Mouse (Mus musculus) G1E (cell line): ENCODE measurements around the gene Krt2.

Experiments used
- CTCF ChIP-seq: IDR thresholded peaks from 2 replicates; pipeline ENCODE4 v1.5.1; 2012; ENCODE audit warnings: low read depth, low read length, inconsistent platforms, mixed read lengths
- GATA1 ChIP-seq: IDR thresholded peaks from 2 replicates; pipeline ENCODE4 v1.6.1; 2012; ENCODE audit warnings: borderline replicate concordance, low read length, inconsistent platforms, mixed read lengths
- GATA2 ChIP-seq: IDR thresholded peaks from 2 replicates; pipeline ENCODE4 v1.6.1; 2012; ENCODE audit warnings: low read depth, low read length, inconsistent platforms, borderline replicate concordance
- POLR2AphosphoS5 ChIP-seq: IDR thresholded peaks from 2 replicates; pipeline ENCODE4 v1.6.1; 2012; ENCODE audit warnings: low read depth, low read length, inconsistent platforms; ENCODE audit not compliant: insufficient replicate concordance
- TAL1 ChIP-seq: conservative IDR thresholded peaks from 2 replicates; pipeline ENCODE4 v1.6.1; 2012; ENCODE audit warnings: low read depth, low read length, inconsistent platforms, mixed read lengths

- no peak for TF ChIP-seq TAL1
- no peak for TF ChIP-seq CTCF
- no peak for TF ChIP-seq GATA2
- no peak for TF ChIP-seq POLR2AphosphoS5
- no peak for TF ChIP-seq GATA1
Observed at GRCm38 (mm10) chr15:101773420-101773819, 44.5 kb downstream of the Krt2 start.
